Mouse (Mus musculus): Measurements from ENCODE around the gene Clp1.
A peak's percentile ranks its signal among the peaks of the same experiment; 100 is the strongest.

Gene Clp1

DNA sequence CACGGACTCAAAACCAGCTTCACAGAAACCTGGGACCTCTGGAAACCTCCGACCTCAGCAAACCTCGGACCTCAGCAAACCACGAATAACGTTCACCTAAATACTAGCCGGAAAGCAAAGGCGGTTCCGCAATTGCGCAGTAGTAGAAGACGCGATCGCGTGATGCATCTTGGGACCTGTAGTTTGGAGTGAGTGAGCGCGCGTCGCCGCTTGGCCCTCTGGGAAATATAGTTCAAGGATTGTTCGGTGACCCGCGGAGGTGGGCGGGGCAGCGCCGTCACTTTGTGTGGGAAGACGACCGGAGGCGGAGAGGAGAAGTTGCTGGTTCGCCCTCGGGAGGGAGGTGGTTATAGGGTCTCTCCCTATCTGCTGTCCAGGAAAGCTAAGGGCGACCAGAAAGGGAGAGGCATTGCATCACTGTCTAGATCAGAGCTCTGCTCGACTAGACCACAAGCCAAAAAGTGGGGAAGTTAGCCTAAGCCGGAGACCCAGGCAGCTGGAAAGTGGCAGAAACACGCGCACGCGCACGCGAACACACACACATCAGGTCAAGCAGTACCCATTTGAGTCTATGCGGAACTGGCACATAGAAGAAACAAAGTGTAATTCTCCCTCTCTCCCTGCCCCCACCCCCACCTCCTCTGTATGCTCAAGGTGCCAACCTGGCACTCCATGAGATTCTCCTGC is at the start of gene Clp1:
Gene Clp1 (minus strand): TSS at position 179 of the 687 bp plus-strand sequence.
- DNase-seq (ENCODE audit: low spot score), result peak; percentile 98

DNA sequence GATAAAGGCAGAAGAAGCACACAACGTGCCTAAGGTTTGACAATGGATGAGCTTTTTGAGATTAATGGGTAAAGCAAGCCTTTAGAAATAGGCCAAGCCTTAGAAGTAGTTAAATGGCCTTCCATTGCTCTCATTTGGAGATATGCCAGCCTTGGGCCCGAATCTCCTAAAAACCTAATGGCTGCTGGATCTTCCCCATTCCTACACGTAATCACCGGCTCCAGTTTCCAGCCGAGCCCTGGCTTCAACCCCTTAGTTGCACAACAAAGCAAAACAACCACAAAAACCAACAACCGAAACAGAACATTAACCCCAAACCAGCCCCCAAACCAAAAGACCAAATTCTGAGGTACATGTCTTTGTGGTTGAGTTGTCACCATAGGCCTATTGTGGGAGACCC is 48.5 kb upstream of the Clp1 start:
- DNase-seq (ENCODE audit: low spot score), result no peak

GRCm38 (mm10) chr2:84775241-84775640 is 48.1 kb upstream of the Clp1 start, which contains the start of gene Serping1:
Serping1 (minus strand) TSS chr2:84775444.
- DNase-seq (ENCODE audit: low spot score), result no peak

DNA sequence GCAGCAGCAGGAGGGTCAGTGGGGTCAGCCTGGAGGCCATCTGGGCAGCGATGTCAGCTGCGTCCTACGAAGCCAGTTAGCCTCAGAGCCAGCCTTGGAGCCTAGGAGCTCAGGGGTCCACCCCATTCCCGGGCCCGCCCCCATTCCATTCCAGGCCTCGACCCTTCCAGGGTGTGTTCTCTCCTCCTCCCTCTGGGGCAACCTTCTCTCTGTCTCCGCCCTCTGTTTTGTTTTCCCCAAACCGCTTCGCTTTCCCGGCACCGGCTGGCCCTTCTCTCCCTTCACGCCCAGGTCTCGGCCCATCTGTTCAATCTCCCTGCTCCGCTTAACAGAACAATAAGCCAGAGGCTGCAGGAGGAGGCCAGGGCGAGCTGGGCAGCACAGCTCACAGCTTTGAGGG is 47.6 kb upstream of the Clp1 start:
- peak; percentile 86 for DNase-seq (ENCODE audit: low spot score)

DNA sequence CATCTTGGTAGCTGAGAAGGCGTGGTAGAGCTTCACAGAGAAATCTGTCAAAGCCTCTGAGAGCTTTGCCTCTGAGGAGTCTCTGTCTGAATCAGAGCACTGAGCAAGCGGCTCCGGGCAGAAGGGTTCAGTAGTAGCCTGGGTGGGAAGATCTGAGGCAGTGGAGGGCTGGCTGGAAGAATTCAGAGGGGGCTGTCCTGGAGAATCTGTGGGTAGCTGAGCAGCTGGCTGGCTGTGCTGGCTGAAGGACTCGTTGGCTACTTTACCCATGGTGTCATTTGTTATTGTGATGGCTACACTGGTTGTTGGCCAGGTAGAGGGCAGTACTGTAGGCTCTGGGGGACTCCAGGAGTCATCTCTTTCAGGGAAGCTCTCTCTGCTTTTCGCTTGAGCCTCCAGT is 46.0 kb upstream of the Clp1 start:
- no peak for DNase-seq (ENCODE audit: low spot score)

DNA sequence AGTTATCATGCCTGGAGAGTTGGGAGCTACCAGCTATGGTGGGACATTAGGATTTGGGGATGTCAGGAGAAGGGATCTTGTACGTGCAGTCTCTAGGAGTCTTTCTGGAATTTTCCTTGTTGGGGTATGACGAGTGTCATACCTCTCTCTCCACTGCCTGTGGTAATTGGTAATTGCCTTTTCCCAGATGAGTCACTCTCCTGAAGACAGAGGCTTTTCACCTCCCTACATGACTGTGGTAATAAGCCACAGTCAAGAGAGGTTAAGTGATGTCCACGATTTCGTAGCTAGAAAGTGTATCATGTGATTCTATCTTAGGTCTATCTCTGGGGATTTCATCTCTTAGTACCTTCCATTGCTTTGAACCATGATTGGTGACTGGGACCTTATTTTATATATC is 45.3 kb upstream of the Clp1 start:
- no peak for DNase-seq (ENCODE audit: low spot score)

DNA sequence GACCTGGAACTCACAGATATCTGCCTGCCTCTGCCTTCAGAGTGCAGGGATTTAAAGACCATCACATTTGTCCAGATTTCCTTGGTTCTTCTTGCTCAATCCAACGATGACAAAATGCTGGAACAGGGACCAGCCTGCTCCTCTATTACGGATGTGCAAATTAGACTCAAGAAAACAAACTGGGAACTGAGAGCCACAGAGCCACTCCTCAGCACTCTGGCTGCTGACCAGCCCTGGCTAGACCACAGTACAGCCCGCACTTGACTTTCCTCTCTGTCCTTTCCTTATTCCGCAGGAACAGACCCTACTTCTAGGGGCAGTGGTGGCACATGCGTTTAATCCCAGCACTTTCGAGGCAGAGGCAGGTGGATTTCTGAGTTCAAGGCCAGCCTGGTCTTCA is 43.4 kb upstream of the Clp1 start:
- DNase-seq (ENCODE audit: low spot score), result no peak

DNA sequence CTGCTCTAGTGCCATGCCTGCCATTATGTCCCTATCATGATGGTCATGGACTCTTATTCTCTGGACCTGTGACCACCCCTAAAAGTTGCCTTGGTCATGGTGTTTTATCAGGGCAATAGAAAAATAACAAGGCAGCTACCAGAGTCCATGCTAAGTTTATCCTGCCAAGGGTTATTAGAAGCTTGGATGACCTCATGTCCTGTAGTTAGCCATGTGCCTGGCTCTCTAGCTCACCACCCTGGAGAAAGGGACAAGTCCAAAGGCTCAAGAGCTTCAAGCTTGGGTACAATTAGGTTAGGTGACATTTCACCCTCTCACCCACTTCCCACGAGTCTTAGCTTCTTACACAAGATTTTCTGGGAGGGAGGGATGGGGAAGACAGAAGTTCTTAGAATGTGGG is 35.7 kb upstream of the Clp1 start:
- DNase-seq (ENCODE audit: low spot score), result peak; percentile 27

- DNase-seq (ENCODE audit: low spot score), result no peak
Measured at GRCm38 (mm10) chr2:84762295-84762694, 35.1 kb upstream of the Clp1 start.

DNA sequence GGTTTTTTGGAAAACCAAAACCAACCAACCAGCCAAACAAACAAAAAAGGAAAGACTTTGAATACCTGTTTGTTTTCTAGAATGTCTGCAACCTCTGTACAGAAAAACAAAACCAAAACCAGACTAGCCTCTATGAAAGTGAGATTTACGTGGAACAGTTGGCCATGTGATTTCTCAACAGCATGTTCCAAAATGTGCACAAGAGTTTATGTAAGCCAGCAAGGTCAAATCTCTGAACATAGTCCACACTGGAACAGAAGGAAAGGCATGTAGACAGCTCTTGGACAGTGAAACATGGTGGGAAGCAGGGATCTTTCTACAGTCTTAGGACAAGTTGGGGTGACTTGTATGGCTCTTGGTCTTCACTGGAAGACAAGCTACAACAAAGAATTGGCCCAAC is 34.7 kb upstream of the Clp1 start:
- no peak for DNase-seq (ENCODE audit: low spot score)

DNA sequence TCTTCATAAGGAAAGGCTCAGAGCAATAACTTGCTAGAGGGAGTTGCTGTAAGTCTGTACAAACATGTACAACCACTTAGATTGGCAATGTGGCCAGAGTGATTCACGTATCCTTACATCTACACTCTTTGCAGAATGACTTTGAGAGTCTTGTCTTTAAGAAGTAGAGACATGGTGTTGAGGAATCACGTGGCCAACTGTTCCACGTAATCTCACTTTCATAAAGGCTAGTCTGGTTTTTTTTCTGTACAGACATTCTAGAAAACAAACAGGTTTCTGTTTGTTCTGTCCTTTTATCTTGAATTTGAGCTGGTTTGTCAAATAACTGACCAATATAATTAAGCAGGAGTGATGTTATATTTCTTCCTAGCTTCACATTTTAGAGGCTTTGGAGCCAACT is 34.2 kb upstream of the Clp1 start:
- no peak for DNase-seq (ENCODE audit: low spot score)

- no peak for DNase-seq (ENCODE audit: low spot score)
Measured at GRCm38 (mm10) chr2:84760777-84761176, 33.6 kb upstream of the Clp1 start.

DNA sequence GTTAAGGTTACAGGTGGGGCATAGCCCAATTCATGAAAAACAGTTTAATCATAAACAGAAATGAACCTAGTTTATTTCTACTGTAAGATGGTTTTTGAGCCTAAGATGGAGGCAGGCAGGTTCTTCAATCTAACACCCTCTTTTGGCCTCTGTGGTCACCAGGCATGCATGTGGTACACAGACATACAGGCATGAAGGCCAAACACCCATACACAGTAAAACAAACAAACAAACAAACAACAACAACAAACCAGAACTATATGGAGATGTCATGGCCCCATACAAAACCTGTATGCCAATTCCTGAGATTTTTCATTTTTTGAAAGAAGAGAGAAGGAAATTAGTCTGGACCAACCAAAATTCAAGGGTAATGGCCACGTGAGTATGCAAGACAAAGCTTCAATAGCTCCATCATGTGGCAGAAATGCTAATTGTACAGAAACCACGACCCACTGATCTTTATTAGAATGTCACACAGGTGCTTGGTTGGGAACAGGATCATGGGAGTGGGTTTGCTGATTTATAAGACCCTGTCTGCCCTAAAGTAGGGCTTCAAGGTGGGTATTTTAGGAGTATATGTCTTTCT is 31.5 kb upstream of the Clp1 start:
- DNase-seq (ENCODE audit: low spot score), result peak; percentile 85

DNA sequence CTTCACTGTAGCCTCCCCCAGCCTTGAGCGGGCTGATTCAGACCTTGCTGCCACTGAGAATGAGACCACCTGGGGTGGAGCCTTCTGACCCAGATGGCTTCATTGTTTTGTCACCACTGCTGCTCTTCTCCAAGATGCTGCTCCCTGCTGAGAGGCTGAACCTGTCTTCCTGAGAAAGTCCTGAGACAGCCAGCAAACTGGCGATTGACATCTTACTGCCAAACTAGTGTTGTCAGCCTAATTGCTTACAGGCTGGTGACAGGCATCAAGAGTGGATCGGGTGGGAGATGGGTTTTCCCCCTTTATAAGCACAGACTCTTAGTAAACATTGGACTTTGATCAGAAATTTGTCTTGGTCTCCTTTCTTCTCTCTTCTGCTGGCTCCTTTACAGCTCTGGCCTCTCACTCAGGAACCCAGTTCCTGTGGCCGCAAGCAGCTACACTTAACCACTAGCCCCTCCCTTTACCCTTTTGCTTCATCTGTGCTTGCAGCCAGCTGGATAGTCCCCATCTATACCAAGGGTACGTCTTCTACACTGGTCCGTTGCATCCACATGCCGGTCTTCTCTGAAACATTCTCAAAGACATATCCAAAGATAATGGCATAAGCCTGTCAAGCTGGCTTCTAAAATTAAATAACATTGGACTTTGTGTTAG is 30.0 kb upstream of the Clp1 start:
- no peak for DNase-seq (ENCODE audit: low spot score)

GRCm38 (mm10) chr2:84756245-84756644 is 29.1 kb upstream of the Clp1 start:
- DNase-seq (ENCODE audit: low spot score), result no peak

- DNase-seq (ENCODE audit: low spot score), result no peak
Measured at GRCm38 (mm10) chr2:84750115-84750514, 23.0 kb upstream of the Clp1 start.

- DNase-seq (ENCODE audit: low spot score), result no peak
Measured at GRCm38 (mm10) chr2:84744126-84744525, 17.0 kb upstream of the Clp1 start.

GRCm38 (mm10) chr2:84743561-84743960 is 16.4 kb upstream of the Clp1 start, which contains the start of gene Gm19426:
Gm19426 (minus strand) TSS chr2:84743655.
- DNase-seq (ENCODE audit: low spot score), result peak; percentile 96

- DNase-seq (ENCODE audit: low spot score), result peak; percentile 95
Measured at GRCm38 (mm10) chr2:84742451-84743283, 15.5 kb upstream of the Clp1 start.

- DNase-seq (ENCODE audit: low spot score), result no peak
Measured at GRCm38 (mm10) chr2:84741841-84742450, 14.8 kb upstream of the Clp1 start.

DNA sequence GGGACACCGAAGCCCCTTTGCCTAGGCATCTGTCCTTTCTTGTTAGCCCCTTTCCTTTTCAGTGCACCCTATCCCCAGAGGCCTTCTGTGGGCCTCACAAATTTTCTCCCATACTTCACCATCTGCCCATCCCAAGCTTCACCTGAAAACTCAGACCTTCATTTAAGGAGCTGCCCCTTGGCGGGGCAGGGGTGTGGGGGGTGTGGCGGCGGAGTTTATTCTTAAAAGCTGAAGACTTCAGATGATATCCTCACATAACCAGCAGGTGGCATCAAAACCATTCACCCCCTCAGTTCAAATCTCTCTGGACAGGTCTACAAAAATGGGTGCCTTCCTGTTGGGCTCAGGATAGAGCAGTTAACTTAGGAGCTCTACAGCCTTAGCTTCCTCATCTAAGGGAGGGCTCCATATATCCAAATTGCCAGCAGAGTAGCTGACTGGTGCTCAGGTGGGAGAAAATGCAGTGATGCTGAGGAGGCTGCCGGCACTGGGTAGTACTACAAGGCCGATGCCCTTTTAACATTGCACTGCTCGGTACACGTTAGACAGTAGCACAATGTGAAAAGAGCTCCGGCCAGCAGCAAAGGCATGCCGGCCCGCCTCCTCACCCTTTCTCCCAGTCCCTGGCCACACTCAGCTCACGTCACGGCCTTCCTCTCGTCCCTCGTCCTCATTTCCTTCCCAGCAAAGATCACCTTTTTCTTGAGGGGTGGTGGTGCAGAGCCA is 13.6 kb upstream of the Clp1 start:
- DNase-seq (ENCODE audit: low spot score), result peak; percentile 62
